Mouse (Mus musculus): ENCODE data around the gene Spsb3. TPM values are rescaled to one million over a fixed set of nuclear protein-coding genes. Genes with fewer than 3 reads are reported as not detected.
A peak's percentile ranks its signal among the peaks of the same experiment; 100 is the strongest.

Spsb3 gene
- polyA plus RNA-seq, 1 experiment = 76.4 TPM

- H3K4me1 ChIP-seq (ENCODE audit: control insufficient read depth, insufficient read depth, low read length) = peaks cover 10% of the 10 kb centered on the region; the same call in 1 of the 2 replicates
- TF ChIP-seq POLR2A (IDR thresholded peaks at IDR 0.05; ENCODE audit: borderline replicate concordance, extremely low read depth, low read depth, low read length) = no peak
- no peak for TF ChIP-seq CTCF (IDR thresholded peaks at IDR 0.05; ENCODE audit: insufficient read depth, low read length)
- WGBS = 94% methylated on average over 6 of the region's 6 CpGs
- H3K4me3 ChIP-seq (replicated peaks; ENCODE audit: extremely low read depth, low read depth, low read length) = no peak overlapping the region
- no peak for DNase-seq
Observed at GRCm38 (mm10) chr17:24900014-24900413, 13.6 kb downstream of the Spsb3 start.

DNA sequence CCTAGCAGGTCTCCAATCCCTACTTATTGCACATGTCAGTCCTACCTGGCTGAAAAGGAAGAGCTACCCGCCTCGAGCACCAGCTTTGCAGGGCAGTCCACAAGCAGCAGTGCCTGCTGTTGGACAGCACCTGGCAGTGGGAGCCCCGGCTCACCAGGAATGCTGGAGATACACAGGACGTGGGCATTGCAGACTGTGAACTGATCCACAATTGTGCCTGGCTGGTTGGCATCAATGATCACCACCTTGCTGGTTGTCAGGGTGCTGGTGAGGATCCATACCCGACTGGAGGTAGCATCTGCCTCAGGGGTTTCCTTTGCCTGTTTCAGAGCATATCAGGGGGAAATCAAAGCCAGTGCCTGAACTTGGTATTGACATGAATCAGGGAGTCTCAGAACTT is 15.7 kb downstream of the Spsb3 start:
- H3K4me3 ChIP-seq (replicated peaks; ENCODE audit: extremely low read depth, low read depth, low read length) = no peak overlapping the region
- peaks cover 2% of the 10 kb centered on the region; the same call in 1 of the 2 replicates for H3K4me1 ChIP-seq (ENCODE audit: control insufficient read depth, insufficient read depth, low read length)
- DNase-seq = no peak
- TF ChIP-seq CTCF (IDR thresholded peaks at IDR 0.05; ENCODE audit: insufficient read depth, low read length) (no peak), POLR2A (IDR thresholded peaks at IDR 0.05; ENCODE audit: borderline replicate concordance, extremely low read depth, low read depth, low read length) (no peak)
- WGBS = 90% methylated on average over 5 of the region's 5 CpGs

DNA sequence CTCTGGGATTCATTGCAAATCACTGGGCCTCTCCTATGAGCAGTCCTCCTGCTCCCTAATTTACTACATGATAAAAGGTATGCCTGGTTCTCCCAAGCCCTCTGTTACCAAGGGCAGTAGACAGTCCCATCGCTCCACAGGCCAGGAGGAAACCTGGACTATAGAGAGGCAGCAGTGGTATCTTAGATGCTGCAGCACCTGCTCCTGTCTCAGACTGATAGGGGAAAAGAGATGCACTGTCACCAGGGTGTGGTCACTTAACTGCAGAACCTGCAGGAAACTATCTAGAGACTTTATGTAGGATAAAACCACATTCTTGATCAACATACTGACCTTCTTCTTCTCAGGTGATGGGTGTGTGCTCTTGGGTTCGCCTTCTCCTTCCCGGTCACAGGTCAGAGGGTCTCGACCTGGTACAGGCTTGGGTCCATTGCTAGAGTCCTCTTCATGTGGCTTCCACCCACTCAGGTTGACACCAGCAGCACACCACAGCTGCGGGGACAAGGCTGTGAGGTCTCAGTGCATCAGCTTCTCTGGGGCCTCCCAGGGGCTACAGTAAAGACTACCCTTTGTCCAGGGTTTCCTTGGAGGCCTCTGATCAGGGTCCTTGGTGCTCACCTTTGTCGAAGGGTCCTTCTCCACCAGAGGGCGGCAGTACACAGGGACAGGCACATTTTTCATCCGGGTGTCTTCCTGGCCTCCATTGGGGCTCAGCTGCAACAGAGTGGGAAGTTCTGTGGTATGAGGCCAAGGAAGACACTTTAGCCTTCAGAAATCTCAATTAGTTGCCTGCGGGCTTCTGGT is 16.4 kb downstream of the Spsb3 start:
- TF ChIP-seq CTCF (IDR thresholded peaks at IDR 0.05; ENCODE audit: insufficient read depth, low read length) (peak; percentile 15; the same call in 1 of the 2 replicates), POLR2A (IDR thresholded peaks at IDR 0.05; ENCODE audit: borderline replicate concordance, extremely low read depth, low read depth, low read length) (no peak)
- 64% methylated on average over 9 of the region's 9 CpGs for WGBS
- DNase-seq = no peak

DNA sequence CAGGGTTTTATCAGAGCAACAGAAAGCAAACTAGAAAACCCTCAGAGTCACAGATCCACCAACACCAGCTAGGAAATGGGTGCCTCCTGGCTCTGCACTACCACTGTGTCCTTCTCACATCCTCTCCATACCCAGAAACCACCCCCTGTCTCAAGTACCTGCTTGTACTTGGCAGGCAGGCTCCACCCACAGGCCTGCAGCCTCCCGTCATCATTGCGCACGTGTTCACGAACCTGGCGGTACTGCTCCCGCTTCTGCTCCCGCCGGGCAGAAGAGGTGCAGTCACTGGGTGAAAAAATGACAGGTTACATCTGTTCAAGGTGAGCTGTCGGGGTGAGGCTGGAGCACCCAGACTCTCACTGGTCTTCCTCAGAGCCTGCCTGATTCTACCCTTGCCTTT is 17.3 kb downstream of the Spsb3 start:
- TF ChIP-seq POLR2A (IDR thresholded peaks at IDR 0.05; ENCODE audit: borderline replicate concordance, extremely low read depth, low read depth, low read length) (no peak), CTCF (IDR thresholded peaks at IDR 0.05; ENCODE audit: insufficient read depth, low read length) (no peak)
- 87% methylated on average over 9 of the region's 9 CpGs for WGBS
- no peak for DNase-seq
- Histone ChIP-seq H3K4me1 (ENCODE audit: control insufficient read depth, insufficient read depth, low read length) (no peaks in the 10 kb centered on the region), H3K4me3 (replicated peaks; ENCODE audit: extremely low read depth, low read depth, low read length) (no peak overlapping the region)

More for the DNA sequence above, 16.4 kb downstream of the Spsb3 start:
- no peak overlapping the region for H3K4me3 ChIP-seq (replicated peaks; ENCODE audit: extremely low read depth, low read depth, low read length)
- no peaks in the 10 kb centered on the region for H3K4me1 ChIP-seq (ENCODE audit: control insufficient read depth, insufficient read depth, low read length)

GRCm38 (mm10) chr17:24907591-24907990 is 21.1 kb downstream of the Spsb3 start:
- no peak for DNase-seq
- WGBS = 87% methylated on average over 2 of the region's 2 CpGs
- no peak overlapping the region for H3K4me3 ChIP-seq (replicated peaks; ENCODE audit: extremely low read depth, low read depth, low read length)
- TF ChIP-seq POLR2A (IDR thresholded peaks at IDR 0.05; ENCODE audit: borderline replicate concordance, extremely low read depth, low read depth, low read length) (no peak), CTCF (IDR thresholded peaks at IDR 0.05; ENCODE audit: insufficient read depth, low read length) (no peak)
- H3K4me1 ChIP-seq (ENCODE audit: control insufficient read depth, insufficient read depth, low read length) = no peaks in the 10 kb centered on the region

- no peaks in the 10 kb centered on the region for H3K4me1 ChIP-seq (ENCODE audit: control insufficient read depth, insufficient read depth, low read length)
- no peak overlapping the region for H3K4me3 ChIP-seq (replicated peaks; ENCODE audit: extremely low read depth, low read depth, low read length)
- no peak for TF ChIP-seq CTCF (IDR thresholded peaks at IDR 0.05; ENCODE audit: insufficient read depth, low read length)
- no peak for TF ChIP-seq POLR2A (IDR thresholded peaks at IDR 0.05; ENCODE audit: borderline replicate concordance, extremely low read depth, low read depth, low read length)
- no peak for DNase-seq
Observed at GRCm38 (mm10) chr17:24913984-24914383, 27.5 kb downstream of the Spsb3 start.

DNA sequence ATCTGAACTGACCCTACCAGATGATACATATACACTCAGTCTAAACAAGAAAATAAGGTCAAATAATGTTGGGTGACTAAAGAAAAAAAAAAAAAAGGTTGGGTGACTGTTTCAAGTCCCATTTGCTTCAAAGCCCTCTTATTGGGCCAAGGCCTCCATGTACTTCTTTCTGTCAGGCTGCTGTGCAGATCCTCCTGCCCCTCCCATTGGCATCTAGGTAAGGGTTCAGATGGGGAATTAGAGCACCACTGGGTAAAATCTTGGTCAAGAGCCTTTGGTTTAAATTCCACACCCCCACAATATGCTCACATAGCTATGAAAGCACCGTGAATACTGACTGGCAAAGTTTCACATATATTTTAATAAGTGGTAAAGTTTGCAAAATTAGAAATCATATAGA is 36.8 kb downstream of the Spsb3 start:
- DNase-seq = no peak
- TF ChIP-seq CTCF (IDR thresholded peaks at IDR 0.05; ENCODE audit: insufficient read depth, low read length) (no peak), POLR2A (IDR thresholded peaks at IDR 0.05; ENCODE audit: borderline replicate concordance, extremely low read depth, low read depth, low read length) (no peak)
- Histone ChIP-seq H3K4me3 (replicated peaks; ENCODE audit: extremely low read depth, low read depth, low read length) (no peak overlapping the region), H3K4me1 (ENCODE audit: control insufficient read depth, insufficient read depth, low read length) (no peaks in the 10 kb centered on the region)
- 92% methylated on average over 1 of the region's 1 CpGs for WGBS

GRCm38 (mm10) chr17:24929506-24929905 is 43.1 kb downstream of the Spsb3 start:
- DNase-seq = no peak
- H3K4me1 ChIP-seq (ENCODE audit: control insufficient read depth, insufficient read depth, low read length) = no peaks in the 10 kb centered on the region
- H3K4me3 ChIP-seq (replicated peaks; ENCODE audit: extremely low read depth, low read depth, low read length) = no peak overlapping the region
- WGBS = 69% methylated on average over 1 of the region's 1 CpGs
- no peak for TF ChIP-seq POLR2A (IDR thresholded peaks at IDR 0.05; ENCODE audit: borderline replicate concordance, extremely low read depth, low read depth, low read length)

DNA sequence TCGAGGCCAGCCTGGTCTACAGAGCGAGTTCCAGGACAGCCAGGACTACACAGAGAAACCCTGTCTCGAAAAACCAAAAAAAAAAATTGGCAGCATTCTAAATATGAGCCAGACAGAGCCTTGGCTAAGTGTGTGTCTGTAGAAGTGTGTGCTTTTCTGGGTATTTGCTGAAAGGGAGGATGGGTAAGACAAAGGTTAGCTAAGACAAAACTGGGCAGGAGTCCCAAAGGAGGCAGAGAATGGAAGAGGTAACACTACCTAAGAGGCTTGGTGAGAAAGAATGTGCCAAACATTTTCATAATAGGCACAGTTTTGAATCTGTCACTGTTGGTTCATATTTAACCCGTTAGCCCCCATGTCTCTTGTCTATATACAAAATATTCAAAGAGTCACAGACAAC is 46.0 kb downstream of the Spsb3 start:
- H3K4me3 ChIP-seq (replicated peaks; ENCODE audit: extremely low read depth, low read depth, low read length) = no peak overlapping the region
- TF ChIP-seq POLR2A (IDR thresholded peaks at IDR 0.05; ENCODE audit: borderline replicate concordance, extremely low read depth, low read depth, low read length) = no peak
- no peak for TF ChIP-seq CTCF (IDR thresholded peaks at IDR 0.05; ENCODE audit: insufficient read depth, low read length)
- DNase-seq = no peak
- H3K4me1 ChIP-seq (ENCODE audit: control insufficient read depth, insufficient read depth, low read length) = peaks cover 10% of the 10 kb centered on the region; the same call in 1 of the 2 replicates
- 83% methylated on average over 4 of the region's 4 CpGs for WGBS

DNA sequence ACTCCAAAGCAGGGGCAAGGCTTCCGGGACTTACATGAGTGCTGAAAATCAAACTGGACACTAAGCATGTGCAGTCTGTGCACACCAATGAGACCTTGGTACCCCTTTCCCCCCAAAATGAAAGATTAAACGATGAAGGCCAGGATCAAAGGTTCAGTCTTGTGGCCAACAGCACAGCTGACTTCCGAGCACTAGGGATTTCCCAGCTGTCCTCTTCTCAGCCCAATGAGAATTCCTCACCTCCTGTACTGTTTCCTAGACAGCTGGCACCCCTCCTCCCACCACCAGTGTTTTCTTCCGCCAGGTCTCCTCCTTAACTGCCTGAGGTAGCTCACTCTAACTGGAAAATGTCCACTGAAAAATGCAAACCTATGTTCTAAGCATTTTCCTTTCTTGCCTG is 46.7 kb downstream of the Spsb3 start:
- Histone ChIP-seq H3K4me3 (replicated peaks; ENCODE audit: extremely low read depth, low read depth, low read length) (no peak overlapping the region), H3K4me1 (ENCODE audit: control insufficient read depth, insufficient read depth, low read length) (peaks cover 10% of the 10 kb centered on the region; the same call in 1 of the 2 replicates)
- 75% methylated on average over 4 of the region's 4 CpGs for WGBS
- TF ChIP-seq POLR2A (IDR thresholded peaks at IDR 0.05; ENCODE audit: borderline replicate concordance, extremely low read depth, low read depth, low read length) (no peak), CTCF (IDR thresholded peaks at IDR 0.05; ENCODE audit: insufficient read depth, low read length) (no peak)
- no peak for DNase-seq

Measured in lung, adult 2 months (tissue).